Mouse (Mus musculus): ENCODE measurements around the gene Vmn1r209. TPM values are rescaled to one million over a fixed set of nuclear protein-coding genes. Genes with fewer than 3 reads are reported as not detected.

The Vmn1r209 gene
- not detected for polyA plus RNA-seq (2017; shearing (Covaris generic))

DNA sequence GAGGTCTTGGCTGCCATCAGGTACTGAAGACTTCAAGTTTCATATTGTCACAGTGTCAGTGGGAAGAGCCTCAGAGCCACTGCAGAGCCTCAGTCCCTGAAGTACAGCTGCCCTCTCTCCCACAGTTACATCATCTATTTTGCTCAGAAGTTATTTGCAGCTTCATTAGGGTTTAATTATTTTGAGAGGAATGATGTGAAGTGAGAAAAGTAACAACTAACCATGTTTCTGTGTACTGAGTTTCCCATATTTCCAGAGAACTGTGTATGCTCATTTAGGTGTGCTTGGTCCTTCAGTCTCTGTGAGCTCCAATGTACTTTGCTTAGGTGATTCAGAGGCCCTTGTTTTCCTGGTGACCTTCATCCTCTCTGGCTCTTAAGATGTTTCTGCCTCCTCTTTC lies at the start of gene Vmn1r209:
Gene Vmn1r209, minus strand, starts transcription at position 101 of the 400 bp plus-strand sequence.

DNA sequence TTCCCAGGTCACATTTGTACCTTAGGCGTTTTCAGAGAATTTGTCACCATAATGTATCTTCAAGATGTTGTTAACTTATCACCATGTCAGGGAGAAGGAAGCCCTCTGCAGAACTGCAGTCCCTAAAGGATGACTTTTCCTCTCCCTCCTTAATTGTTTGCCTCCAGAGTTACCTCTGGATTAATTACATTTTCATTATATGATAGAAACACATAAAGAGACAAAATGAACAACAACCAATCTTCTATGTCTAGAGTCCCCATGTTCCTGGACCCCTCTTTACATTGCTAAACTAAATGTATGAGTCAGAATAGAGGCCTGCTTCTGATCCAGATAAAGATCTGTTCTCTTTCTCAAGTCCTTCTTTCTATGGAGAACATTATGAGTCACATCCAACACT lies 48.0 kb upstream of the Vmn1r209 start, which contains the start of gene Vmn1r211:
Gene Vmn1r211, minus strand, starts transcription at position 101 of the 400 bp plus-strand sequence.

DNA sequence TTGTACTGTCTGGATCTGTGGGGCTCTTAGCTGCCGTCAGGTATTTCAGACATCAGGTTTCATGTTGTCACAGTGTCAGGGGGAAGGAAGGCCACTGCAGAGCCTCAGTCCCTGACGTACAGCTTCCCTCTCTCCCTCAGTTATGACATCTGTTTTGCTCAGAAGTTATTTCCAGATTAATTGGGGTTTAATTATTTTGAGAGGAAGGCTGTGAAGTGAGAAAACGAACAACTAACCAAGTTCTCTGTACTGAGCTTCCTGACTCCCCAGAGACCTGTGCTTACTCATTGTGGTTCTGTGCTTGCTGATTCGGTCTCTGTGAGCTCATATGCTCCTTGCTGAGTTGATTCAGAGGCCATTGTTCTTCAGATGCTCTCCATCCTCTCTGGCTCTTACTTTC lies 21.8 kb upstream of the Vmn1r209 start, which contains the start of gene Vmn1r210:
Gene Vmn1r210, minus strand, starts transcription at position 101 of the 400 bp plus-strand sequence.

DNA sequence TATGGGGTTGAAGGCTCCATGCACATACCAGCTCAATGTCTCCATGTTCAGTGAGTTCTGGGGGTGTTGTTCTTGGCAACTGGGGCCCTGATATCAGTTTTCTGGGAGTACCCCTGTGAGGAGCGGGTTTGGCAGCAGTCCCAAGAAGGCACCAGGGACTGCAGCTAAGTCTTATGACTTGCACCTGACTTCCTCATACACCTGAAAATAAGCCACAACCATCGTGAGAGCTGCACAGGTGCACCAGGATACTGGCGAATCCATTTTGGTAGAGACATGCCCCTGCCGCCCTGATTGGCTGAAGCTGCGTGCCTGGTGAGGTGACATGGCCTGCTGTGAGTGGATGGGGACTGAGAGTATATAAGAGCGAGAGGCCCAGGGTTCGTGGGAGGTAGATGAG lies 32.2 kb downstream of the Vmn1r209 start, which contains the start of gene Vmn1r208:
Gene Vmn1r208, minus strand, starts transcription at position 101 of the 400 bp plus-strand sequence.

Other genes with a start within 250 kb of the Vmn1r209 start
- not detected for gene Vmn1r205, start 216.7 kb downstream of the Vmn1r209 start, polyA plus RNA-seq (2017; shearing (Covaris generic))
- not detected for gene Vmn1r206, start 185.4 kb downstream of the Vmn1r209 start, polyA plus RNA-seq (2017; shearing (Covaris generic))
- not detected for gene Vmn1r207-ps, start 80.1 kb downstream of the Vmn1r209 start, polyA plus RNA-seq (2017; shearing (Covaris generic))
- not detected for gene Vmn1r208, start 32.3 kb downstream of the Vmn1r209 start, polyA plus RNA-seq (2017; shearing (Covaris generic))
- gene Vmn1r210, start 21.7 kb upstream of the Vmn1r209 start, polyA plus RNA-seq (2017; shearing (Covaris generic)) = not detected
- not detected for gene Vmn1r211, start 47.9 kb upstream of the Vmn1r209 start, polyA plus RNA-seq (2017; shearing (Covaris generic))
- not detected for gene Vmn1r212, start 74.5 kb upstream of the Vmn1r209 start, polyA plus RNA-seq (2017; shearing (Covaris generic))
- gene Vmn1r213, start 198.0 kb upstream of the Vmn1r209 start, polyA plus RNA-seq (2017; shearing (Covaris generic)) = not detected
- not detected for gene Vmn1r214, start 220.7 kb upstream of the Vmn1r209 start, polyA plus RNA-seq (2017; shearing (Covaris generic))